Mouse (Mus musculus) brain, adult 2 months (tissue): ENCODE measurements around the gene H2afy.

Experiments used
- DNase-seq: peaks from one replicate; pipeline ENCODE4 v3.0.0; 2011; ENCODE audit warnings: low read depth, low spot score

Gene H2afy

DNA sequence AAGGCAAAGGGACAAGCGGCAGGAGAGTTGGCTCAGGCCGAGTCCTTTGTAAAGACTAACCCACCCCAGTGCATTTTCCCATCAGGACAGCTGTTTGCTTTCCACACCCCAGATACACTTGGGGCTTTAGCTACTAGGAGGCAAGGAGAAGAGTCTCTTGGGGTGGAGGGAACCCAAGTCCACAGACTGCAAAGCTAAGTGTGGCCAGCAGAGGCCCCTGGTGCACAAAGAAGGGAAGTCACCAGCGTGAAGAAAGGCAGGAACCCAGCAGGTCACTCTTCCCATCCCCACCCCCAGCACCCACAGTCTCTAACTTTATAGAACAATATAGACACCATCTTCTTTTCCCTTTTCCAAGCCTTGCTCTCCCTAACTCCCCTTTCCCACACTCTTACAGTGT lies 9.4 kb upstream of the H2afy start:
- DNase-seq = peak; percentile 51

DNA sequence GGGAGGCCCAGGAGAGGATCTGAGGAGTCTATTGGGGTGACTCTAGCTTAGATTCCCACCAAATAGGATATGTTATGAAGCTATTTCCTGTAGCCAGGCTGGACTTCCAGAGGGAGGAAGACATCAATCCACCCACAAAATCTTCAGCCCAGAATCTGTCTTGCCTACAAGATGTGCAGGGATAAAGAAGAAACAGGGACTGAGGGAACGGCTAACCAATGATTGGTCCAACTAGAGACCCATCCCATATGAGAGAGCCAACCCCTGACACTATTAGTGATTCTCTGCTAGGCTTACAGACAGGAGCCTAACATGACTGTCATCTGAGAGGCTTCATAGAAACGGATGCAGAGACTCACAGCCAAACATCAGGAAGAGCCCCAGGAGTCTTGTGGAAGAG lies 7.9 kb upstream of the H2afy start:
- DNase-seq = no peak

- no peak for DNase-seq
Observed at GRCm38 (mm10) chr13:56143151-56143513, 7.0 kb upstream of the H2afy start.

DNA sequence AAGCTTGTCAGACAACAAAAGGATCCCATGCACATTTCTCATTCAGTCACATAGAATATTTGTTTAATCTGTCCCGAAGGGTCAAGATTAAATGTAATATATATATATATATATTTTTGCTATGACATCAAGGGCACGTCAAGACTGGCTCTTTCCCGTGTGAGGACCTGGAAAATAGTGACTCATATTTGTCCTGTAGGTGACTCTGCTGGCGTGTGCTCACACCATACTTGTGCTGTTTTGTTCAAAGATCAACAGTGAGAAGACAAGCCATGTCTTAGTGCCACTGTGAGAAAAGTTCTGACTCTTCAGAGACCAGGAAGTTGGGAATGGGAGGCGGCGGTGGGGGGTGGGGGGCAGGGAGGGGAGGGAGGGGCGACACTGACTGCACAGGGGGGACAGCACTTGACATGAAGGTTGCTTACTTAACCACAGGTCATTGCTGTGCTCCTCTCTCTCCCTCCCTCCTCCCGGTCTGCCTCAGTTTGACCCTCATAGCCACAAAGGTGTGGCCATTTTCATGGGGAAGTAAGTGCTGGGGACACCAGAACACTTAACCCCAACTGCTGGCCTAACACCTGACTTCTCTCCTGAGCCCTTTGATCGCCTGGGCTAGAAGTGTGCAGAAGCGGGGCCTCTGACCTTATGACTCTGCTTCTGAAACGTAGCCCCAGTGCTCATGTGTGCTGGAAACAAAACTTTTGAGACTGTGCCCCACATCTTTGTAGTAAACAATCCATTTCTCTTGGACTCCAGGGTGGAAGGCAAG lies 6.4 kb upstream of the H2afy start:
- no peak for DNase-seq

GRCm38 (mm10) chr13:56139167-56139751 lies 3.1 kb upstream of the H2afy start:
- no peak for DNase-seq

GRCm38 (mm10) chr13:56135231-56136052 lies 719 bp downstream of the H2afy start:
- peak; percentile 92 for DNase-seq

GRCm38 (mm10) chr13:56134631-56135181 lies 1.5 kb downstream of the H2afy start:
- DNase-seq = no peak

GRCm38 (mm10) chr13:56134031-56134430 lies 2.1 kb downstream of the H2afy start:
- DNase-seq = no peak

DNA sequence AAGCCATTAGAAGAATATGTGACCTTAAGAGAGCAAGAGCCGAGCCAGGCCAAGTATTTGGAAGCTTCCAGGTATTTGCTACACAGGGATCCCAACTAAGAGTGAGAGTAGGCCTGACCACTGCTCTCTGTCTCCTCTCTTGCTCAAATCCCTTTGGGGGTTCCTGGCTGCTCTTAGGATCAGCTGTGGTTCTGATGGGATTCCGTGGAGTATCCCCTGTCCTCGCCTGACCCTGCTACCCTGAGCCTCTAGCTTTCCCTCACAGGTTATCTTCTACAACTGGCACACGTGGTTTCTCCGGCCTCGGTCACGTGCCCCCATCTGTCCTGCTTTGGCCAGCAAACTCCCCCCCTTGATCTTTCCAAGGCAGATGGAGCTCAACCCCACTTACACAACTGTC lies 3.2 kb downstream of the H2afy start:
- no peak for DNase-seq

- DNase-seq = no peak
Observed at GRCm38 (mm10) chr13:56132326-56132936, 3.7 kb downstream of the H2afy start.

DNA sequence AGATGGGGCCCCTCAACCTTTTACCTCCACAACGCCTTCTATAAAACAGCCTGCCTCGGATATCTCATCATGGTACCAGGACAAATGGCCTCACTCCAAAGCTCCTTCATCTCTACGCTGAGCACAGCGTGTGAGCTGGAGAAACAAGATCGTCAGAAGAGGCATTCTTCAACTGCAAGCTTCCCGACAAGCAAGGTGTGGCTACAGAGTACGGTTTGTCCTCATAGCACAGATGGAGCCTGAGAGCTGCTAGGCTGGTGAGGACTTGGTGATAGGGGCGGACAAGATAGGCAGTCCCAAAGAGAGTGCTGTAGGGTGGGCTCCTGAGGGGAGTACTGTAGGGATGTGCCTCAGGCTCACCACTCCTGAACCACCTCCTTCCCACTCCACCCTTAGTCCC lies 5.6 kb downstream of the H2afy start:
- no peak for DNase-seq

- no peak for DNase-seq
Observed at GRCm38 (mm10) chr13:56129578-56129977, 6.6 kb downstream of the H2afy start.

- DNase-seq = no peak
Observed at GRCm38 (mm10) chr13:56129014-56129413, 7.1 kb downstream of the H2afy start.

GRCm38 (mm10) chr13:56125632-56126031 lies 10.5 kb downstream of the H2afy start:
- no peak for DNase-seq

DNA sequence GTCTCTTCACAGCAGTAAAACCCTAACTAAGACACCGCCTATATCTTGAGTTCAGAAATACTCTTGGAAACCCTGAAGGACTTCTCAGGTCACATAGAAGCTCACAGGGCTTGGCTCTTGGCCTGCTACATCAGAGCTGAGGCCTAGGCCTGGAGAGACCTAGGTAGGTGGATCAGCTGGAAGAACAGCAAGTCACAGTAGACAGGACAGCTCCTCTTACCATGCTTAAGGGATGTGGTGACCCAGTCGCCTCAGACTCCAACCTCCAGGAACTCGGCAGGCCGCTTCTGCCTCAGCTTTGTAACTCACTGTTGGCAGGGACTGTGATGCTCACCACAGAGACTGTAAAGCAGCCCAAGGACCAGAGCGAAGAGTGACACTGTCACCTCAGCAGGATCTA lies 13.1 kb downstream of the H2afy start:
- DNase-seq = no peak

DNA sequence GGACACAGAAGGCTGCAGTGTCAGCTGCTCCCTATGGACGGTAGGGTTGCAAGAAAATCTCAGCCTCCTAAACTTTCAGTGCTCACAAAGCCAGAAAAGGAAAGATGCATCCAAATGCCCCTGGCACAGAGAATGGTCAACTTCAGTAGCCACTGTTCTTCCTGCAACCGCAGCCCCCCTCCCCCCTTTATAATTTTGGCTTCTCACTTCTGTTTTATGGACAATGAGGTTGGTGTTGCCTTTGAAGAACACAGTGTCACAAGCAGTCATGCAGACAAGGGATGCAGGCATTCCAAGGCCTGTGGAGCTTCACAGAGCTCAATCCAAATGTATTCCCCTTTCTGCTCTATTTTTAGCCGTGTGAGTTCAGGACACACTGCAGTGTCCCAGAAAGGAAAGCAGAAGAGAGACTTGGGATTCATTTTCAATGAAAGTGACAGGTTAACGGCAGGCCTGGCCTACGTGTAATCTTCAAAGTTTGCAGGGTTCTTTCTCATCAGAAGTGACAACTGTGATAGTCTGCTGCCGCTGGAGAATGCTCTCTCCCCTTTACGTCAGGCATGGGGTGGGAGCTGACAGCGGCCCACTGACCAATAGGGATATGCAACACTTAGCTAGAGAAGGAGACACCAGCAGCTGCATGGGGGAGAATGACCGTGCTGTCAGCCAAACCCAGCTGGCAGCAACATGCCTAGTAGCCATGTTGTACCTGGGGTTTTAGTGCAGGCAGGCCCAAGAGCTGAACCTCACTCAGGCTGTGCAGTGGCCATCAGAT lies 18.0 kb downstream of the H2afy start:
- DNase-seq = peak; percentile 76

GRCm38 (mm10) chr13:56115906-56116305 lies 20.3 kb downstream of the H2afy start:
- DNase-seq = no peak

GRCm38 (mm10) chr13:56115386-56115785 lies 20.8 kb downstream of the H2afy start:
- DNase-seq = no peak

- DNase-seq = no peak
Observed at GRCm38 (mm10) chr13:56113431-56114248, 22.5 kb downstream of the H2afy start.

DNA sequence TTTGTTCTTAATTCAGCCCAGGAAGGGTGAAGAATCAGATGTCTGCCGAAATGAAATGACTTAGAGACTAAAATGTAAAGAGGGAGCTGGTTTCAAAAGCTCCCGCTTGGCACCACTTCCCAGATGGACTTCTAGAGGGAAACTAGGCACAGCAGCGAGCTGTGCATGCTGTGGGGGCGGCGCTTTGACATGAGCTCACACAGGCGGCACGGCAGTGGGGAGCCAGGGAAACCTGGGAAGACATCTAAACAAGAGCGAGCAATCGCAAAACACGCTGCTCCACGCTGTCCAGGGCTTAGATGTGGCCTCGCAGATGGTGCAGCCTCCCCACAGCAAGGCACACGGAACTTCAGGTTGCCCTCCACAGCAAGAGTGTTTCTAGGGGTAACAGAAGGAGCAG lies 23.2 kb downstream of the H2afy start:
- DNase-seq = peak; percentile 86
